Mouse (Mus musculus): ENCODE measurements around the gene Mdm1. TPM values are rescaled to one million over a fixed set of nuclear protein-coding genes. Genes with fewer than 3 reads are reported as not detected.

Mdm1 gene
- polyA plus RNA-seq (2017; shearing (Covaris generic)): 10 to 100 TPM in 1 of 2 experiments, 1 to 10 TPM in 1; 6.3 to 10.3 TPM

- ATAC-seq: peak; percentile 99
These were observed at the start of gene Mdm1 for GRCm38 (mm10) chr10:118141018-118141883. TSS of gene Mdm1 (plus strand) at chr10:118141811.

GRCm38 (mm10) chr10:118092745-118093144 is 48.9 kb upstream of the Mdm1 start:
- ATAC-seq: no peak

DNA sequence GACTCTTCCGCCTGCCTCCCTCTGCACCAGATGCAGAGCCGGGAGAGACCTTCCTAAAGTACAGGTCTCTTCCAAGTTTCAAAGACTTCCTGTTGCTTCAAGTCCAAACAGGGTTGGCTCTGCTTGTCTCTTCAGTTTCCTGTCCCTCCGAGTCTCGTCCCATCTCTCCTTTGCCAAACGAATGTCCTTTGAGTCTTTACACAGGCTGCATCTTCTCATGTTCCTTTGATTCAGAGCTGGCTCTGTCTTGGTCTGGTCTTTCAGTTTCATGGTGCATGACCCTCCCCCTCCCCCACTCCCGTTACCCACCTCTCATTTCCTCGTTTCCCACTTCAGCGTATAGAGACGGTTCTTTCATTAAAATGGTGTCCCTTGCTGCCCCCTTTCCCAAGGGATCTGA is 47.9 kb upstream of the Mdm1 start:
- ATAC-seq: peak; percentile 30

GRCm38 (mm10) chr10:118094853-118095252 is 46.8 kb upstream of the Mdm1 start:
- no peak for ATAC-seq

DNA sequence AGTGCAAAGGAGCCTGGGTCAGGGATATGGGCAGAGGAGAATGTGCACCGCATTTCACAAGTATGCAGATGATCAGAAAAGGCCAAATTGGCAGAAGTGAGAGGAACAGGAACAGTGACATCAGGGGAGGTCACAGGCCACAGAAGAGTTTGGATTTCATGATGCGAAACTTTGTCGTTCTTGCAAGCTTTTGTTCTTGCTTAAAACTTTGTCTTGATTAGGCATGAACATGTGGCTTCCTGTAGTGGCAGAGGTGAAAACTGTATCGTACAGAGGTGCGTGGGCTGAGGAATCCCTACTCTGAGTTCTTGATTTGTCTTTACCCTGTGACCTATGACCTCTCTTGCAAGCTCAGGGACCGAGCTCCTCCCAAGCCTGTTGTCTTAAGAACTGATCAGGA is 45.4 kb upstream of the Mdm1 start:
- peak; percentile 52 for ATAC-seq

DNA sequence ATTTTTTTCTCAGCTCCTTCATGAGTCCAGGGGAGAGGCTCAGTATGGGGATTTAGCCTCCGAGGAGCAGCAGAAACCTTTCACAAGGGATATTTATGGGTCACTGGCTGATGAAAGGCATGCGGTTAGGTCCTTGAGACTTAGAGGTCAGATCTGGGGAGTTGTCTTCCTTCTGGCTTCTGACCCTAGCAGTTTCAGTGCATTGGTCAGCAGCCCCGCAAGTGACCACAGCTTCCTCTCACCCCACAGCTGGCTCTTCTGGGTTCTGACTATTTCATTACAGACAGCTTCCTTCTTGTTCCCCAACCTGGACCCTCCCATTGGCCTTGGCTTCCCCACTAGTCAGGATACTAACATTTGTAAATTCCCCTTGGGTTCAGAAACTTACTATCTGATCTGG is 43.7 kb upstream of the Mdm1 start:
- ATAC-seq: no peak

DNA sequence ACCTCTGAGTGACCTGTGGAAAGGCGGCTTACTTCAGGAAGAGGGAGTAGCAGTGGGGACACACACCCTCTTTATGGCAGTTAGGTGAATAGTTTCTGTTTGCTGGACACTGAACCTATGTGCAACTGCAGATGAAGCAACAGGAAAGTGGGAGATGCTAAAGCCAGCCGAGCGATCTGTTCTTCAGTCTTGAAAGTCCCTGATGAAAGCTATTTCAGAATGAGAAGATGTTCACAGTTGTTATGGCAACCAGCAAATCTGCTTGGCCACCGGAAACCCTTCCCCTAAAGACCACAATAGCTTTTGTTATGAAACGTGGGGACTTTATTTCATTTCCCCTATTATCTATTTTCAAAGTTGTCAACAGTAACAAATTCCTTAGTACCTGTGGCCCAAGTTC is 41.0 kb upstream of the Mdm1 start:
- ATAC-seq: peak; percentile 31

- no peak for ATAC-seq
These were observed 40.6 kb upstream of the Mdm1 start for GRCm38 (mm10) chr10:118101056-118101455.

DNA sequence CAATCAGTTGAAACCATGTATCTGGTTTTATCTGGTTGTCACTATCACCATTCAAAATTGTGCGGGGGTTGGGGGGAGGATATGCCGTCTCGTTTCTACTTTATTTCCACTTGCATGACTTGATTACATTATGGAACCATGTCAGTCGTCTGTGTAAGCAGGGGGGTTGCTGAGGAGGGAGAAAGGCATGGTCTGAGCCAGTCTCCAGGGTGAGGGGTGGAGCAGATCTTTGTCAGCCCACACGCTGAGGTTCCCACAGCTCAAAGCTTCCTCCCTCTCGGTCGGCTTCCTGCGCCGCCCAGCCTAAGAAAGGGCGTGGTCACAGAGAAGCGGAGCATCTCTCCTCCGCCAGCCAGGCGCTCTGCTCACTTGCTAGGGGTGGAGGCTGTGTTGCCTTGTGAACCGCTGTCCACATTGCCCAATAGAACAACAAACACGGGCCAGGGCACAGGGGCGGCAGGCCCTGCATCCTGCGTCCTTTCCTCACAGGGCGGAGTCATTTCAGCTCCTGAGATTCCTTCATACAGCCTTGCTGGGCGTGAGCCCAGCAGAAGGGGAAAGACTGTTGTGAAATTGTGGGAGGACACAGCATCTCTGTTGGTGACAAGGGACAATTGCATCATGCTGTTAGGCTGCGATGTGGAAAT is 38.5 kb upstream of the Mdm1 start:
- ATAC-seq: peak; percentile 92

GRCm38 (mm10) chr10:118103906-118104305 is 37.7 kb upstream of the Mdm1 start:
- no peak for ATAC-seq

- ATAC-seq: no peak
These were observed 34.6 kb upstream of the Mdm1 start for GRCm38 (mm10) chr10:118107031-118107430.

- peak; percentile 65 for ATAC-seq
These were observed 31.3 kb upstream of the Mdm1 start for GRCm38 (mm10) chr10:118110006-118110920.

DNA sequence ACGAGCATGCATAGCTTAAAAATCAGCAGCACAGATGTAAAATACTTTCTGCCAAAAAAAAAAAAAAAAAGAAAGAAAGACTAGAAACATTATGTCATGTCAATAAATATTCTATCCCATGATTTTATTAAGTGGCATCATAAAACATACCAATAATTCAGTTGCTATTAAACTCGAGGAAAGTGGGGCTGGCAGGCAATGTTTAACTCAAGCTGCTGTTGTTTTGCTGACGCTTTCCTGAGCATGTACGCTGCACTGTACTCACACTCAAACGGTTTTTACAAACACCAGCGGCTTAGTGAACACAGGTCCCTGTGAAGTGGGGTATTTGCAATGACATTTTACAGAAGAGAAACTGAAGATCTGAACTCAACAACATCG is 30.7 kb upstream of the Mdm1 start:
- ATAC-seq: no peak

- ATAC-seq: no peak
These were observed 30.0 kb upstream of the Mdm1 start for GRCm38 (mm10) chr10:118111621-118112020.

DNA sequence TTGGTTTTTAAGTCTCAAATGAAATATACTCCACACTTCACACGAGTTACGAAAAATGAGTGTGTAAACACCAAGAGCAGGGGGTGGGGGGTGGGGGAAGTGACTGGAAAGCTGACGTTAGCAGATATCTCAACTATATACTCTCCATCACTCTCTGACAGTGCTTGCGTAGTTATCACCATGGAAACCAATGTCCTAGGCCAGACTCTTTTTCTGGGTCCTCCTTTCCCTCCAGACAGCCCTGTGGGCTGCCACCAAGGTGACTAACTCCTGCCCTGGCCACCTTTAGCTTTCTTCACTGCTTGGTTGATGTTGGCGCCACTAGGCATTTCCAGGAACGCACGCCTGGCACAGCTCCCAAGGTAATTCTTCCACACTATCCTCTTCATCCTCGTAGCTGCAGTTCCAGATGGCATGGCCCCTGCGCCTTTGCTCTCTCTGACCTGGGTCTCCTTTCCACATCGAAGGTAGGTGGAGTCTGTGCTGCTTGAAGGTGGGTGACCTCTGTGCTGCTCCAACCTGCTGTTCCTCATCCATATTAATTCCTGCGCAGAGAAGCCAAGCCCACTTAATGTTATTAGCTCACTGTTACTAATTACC is 29.2 kb upstream of the Mdm1 start:
- ATAC-seq: no peak

DNA sequence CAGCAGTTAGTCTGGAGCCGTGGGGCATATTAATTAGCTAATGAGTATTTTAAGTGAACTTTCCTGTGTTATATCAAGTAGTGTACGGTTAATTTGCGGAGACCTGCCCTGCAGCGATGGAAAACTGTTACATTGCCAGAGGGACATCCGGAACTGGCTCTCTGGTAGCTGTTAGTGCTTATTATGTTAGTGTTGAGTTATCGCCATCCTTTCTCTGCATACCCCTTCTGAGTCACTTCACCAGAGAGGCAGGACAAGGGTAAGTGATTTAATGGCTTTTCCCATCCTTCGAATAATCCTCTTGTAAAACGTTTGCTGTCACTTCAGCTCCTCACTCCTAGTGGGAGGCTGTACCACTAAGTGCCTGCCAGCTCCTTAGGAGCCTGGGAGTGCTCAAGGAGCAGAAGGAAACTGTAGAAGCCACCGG is 28.3 kb upstream of the Mdm1 start:
- ATAC-seq: no peak

DNA sequence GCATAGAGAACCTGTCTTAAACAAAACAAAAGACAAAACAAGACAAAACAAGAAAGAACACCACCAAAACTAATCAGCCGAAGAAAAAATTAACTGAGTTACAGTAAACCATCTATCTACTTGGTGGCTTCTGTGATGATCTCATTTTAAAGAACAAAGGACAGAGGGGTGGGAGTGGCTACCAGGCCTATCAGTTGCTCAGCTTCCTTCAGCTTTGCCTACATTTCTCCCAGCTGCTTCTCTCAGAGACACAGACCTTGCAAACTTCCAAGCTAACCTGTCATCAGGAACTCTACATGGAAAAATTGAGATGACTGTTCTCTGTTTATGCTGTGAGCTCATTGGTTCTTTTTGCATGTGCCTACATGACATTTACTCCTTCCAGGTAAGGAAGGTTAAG is 27.3 kb upstream of the Mdm1 start:
- ATAC-seq: no peak

GRCm38 (mm10) chr10:118116456-118116855 is 25.2 kb upstream of the Mdm1 start:
- ATAC-seq: no peak

- ATAC-seq: no peak
These were observed 20.3 kb upstream of the Mdm1 start for GRCm38 (mm10) chr10:118121047-118121936.

DNA sequence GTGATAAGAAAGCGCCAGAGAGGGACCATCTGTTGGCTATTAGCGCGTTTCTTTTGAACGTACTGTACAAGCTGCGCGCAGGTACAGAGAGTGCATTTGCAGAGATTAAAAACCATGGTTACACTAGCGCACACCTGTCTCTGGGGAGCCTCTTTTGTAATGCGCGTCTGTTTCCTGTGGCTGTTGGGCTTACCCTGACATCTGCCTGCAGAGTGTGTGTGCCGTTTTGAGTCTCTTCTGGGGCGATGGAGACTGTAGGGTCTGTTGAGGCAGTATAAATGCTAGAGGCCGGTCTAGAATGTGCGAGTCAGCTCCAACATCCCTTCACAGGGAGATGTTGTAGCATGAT is 19.7 kb upstream of the Mdm1 start:
- peak; percentile 68 for ATAC-seq

DNA sequence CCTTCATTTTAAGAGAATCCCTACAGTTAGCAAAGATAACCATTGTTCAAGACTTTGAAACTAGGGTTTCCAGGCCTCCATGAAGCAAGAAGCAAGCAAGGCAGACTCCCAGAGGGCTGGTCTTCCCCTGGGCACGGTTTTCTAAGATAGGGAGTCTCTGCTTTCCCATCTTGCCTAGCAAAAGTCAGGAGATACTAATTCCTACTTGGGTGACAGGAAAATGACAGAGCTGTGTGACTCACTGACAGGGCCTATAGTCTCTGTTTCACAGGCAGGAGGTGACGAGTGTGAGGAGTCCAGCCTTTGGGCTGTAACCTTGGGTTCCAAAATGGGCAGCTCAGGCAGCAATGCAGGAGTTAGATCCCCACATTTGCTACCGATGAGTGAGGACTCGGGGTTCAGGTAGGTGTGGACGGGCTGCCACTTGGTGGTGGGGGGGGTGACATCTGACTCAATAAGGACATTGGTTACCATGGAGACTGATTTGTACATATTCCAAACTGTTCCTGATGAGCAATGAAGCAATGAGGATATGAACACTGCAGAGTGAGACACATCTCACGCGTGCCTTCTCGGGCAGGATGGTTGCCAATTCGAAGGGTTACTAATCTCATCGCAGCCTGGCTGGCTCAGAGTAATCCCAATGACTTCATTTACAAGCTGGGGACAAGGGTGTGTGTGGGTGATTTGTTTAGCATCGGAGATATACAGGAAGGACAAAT is 19.0 kb upstream of the Mdm1 start:
- no peak for ATAC-seq
